Mouse (Mus musculus): ENCODE measurements around the gene Scn8a. TPM values are rescaled to one million over a fixed set of nuclear protein-coding genes. Genes with fewer than 3 reads are reported as not detected.

Scn8a gene
- polyA plus RNA-seq, 1 experiment from 2014 or later, result 12.7 TPM

DNA sequence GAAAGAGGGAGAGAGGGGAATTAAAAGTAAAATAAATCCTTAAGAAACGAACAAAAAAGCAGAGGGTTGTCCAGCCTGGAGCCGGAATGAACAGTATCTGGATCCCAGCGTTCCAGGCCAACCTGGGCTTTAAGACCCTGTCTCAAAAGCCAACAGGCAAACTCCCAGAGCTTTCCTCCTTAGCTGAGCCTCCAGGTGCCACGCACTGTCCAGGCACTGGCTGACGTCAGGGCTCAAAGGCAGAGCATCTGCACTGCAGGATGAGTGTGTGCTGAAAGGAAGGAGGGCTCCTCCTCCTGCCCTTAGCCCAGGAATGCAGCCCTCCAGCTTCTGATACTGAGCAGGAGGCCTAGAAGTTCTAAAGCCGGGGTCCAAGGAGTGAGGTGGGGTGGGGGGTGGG lies 224.3 kb downstream of the Scn8a start:
- Histone ChIP-seq H3K9me3 (ENCODE audit: control insufficient read depth, low read length) (no peaks in the 10 kb centered on the region), H3K36me3 (ENCODE audit: control insufficient read depth, insufficient read depth, low read length) (no peaks in the 10 kb centered on the region), H3K27me3 (ENCODE audit: control insufficient read depth, insufficient read depth, low read length) (peaks cover 3% of the 10 kb centered on the region; the same call in 1 of the 2 replicates), H3K4me2 (ENCODE audit: low read depth) (no peak overlapping the region), H3K4me1 (ENCODE audit: control insufficient read depth, insufficient read depth, low read length) (peaks cover 31% of the 10 kb centered on the region), H3K27ac (ENCODE audit: low read depth, low read length) (peak overlapping the region; percentile 53; the same call in 1 of the 2 replicates), H3K9ac (ENCODE audit: low read length) (no peak overlapping the region), H3K4me3 (ENCODE audit: low read depth, low read length) (no peak overlapping the region)
- DNase-seq (ENCODE audit: low spot score), result no peak
- WGBS, result 33% methylated on average over 6 of the region's 6 CpGs
- ATAC-seq (ENCODE audit: insufficient read depth, low FRiP score, low TSS enrichment), result no peak

DNA sequence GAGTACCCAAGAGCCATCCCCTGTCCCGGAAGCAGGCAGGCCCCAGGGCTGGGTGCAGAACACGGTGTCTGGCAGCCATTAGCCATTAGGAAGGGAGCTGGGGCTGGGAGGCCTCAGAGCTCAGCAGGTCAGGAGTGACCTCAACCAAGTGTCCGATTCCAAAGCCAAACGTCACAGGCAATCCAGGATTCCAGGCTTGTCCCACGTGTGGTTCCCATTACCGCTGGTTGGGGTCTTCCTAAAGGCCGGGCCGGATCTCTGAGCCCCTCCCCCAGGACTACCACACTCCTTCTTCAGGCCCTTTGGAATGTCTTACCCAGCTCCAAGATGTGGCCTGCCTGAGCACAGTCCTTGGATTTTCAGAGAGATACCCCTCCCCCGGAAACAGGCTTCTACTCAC lies 225.3 kb downstream of the Scn8a start:
- Histone ChIP-seq H3K27ac (ENCODE audit: low read depth, low read length) (no peak overlapping the region), H3K4me2 (ENCODE audit: low read depth) (no peak overlapping the region), H3K9me3 (ENCODE audit: control insufficient read depth, low read length) (no peaks in the 10 kb centered on the region), H3K36me3 (ENCODE audit: control insufficient read depth, insufficient read depth, low read length) (no peaks in the 10 kb centered on the region), H3K27me3 (ENCODE audit: control insufficient read depth, insufficient read depth, low read length) (peaks cover 3% of the 10 kb centered on the region; the same call in 1 of the 2 replicates), H3K4me3 (ENCODE audit: low read depth, low read length) (no peak overlapping the region), H3K4me1 (ENCODE audit: control insufficient read depth, insufficient read depth, low read length) (peaks cover 33% of the 10 kb centered on the region), H3K9ac (ENCODE audit: low read length) (no peak overlapping the region)
- DNase-seq (ENCODE audit: low spot score) (no peak), ATAC-seq (ENCODE audit: insufficient read depth, low FRiP score, low TSS enrichment) (no peak)
- 43% methylated on average over 9 of the region's 9 CpGs for WGBS

DNA sequence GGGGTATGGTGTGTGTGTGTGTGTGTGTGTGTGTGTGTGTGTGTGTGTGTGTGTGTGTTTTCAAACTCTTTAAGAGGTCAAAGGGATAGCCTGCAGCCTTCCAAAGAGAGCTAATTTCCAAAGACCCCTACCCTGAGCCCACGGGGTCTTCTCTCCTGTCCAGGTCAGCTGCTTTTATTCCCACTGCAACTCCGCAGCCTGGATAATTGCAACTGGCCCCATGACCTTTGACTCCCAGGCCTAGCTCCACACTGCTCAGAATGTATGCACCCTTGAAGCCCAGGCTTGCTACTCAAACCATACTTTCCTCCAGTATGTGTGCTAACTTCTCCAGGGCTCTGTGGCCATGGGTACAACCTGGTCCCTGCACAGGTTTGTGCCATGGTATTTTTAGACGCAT lies 225.7 kb downstream of the Scn8a start:
- DNase-seq (ENCODE audit: low spot score) (no peak), ATAC-seq (ENCODE audit: insufficient read depth, low FRiP score, low TSS enrichment) (no peak)
- no peak overlapping the region for H3K9ac ChIP-seq (ENCODE audit: low read length)
- H3K4me2 ChIP-seq (ENCODE audit: low read depth), result no peak overlapping the region
- no peak overlapping the region for H3K4me3 ChIP-seq (ENCODE audit: low read depth, low read length)
- H3K27ac ChIP-seq (ENCODE audit: low read depth, low read length), result no peak overlapping the region
- H3K27me3 ChIP-seq (ENCODE audit: control insufficient read depth, insufficient read depth, low read length), result peaks cover 3% of the 10 kb centered on the region; the same call in 1 of the 2 replicates
- WGBS, result 27% methylated on average over 3 of the region's 3 CpGs
- H3K36me3 ChIP-seq (ENCODE audit: control insufficient read depth, insufficient read depth, low read length), result no peaks in the 10 kb centered on the region
- no peaks in the 10 kb centered on the region for H3K9me3 ChIP-seq (ENCODE audit: control insufficient read depth, low read length)
- H3K4me1 ChIP-seq (ENCODE audit: control insufficient read depth, insufficient read depth, low read length), result peaks cover 33% of the 10 kb centered on the region

Other genes starting within 250 kb of the Scn8a start
- gene Smagp, start 232.9 kb upstream of the Scn8a start, polyA plus RNA-seq (2014; fragmentation: Nextera tagmentation; extraction: Ambion mirVana), result 3.7 and 3.8 TPM in 2 replicates
- gene Bin2, start 200.3 kb upstream of the Scn8a start, polyA plus RNA-seq (2014; fragmentation: Nextera tagmentation; extraction: Ambion mirVana), result 3.6 and 5.1 TPM in 2 replicates
- gene Cela1, start 181.9 kb upstream of the Scn8a start, polyA plus RNA-seq (2014; fragmentation: Nextera tagmentation; extraction: Ambion mirVana), result 1.3 and 4.7 TPM in 2 replicates
- 0.11 TPM in 1 of 2 replicates, not detected in the other for gene Galnt6, start 140.5 kb upstream of the Scn8a start, polyA plus RNA-seq (2014; fragmentation: Nextera tagmentation; extraction: Ambion mirVana)
- 7.9 and 11.3 TPM in 2 replicates for gene Slc4a8, start 108.1 kb upstream of the Scn8a start, polyA plus RNA-seq (2014; fragmentation: Nextera tagmentation; extraction: Ambion mirVana)
- not detected in 2 replicates for gene Gm47841, start 177.5 kb downstream of the Scn8a start, polyA plus RNA-seq (2014; fragmentation: Nextera tagmentation; extraction: Ambion mirVana)
- 1.6 and 1.7 TPM in 2 replicates for gene Fignl2, start 208.7 kb downstream of the Scn8a start, polyA plus RNA-seq (2014; fragmentation: Nextera tagmentation; extraction: Ambion mirVana)
- not detected in 2 replicates for gene Ankrd33, start 245.9 kb downstream of the Scn8a start, polyA plus RNA-seq (2014; fragmentation: Nextera tagmentation; extraction: Ambion mirVana)

Measured in neural tube, embryonic 11.5 days (tissue).